Comparison of ENCODE assay signal across 24 mouse cellular contexts in genomic region chr3:83609095-83609770, GRCm38 (mm10).
DNase-seq lines count a peak whose midpoint lies in the region; ATAC-seq and TF ChIP-seq lines count a peak whose summit lies in the region.
"Had no signal": no experiment of that assay in that cellular context is flagged by ENCODE, and none has a peak within 500 bp of the region (broad histone marks: within the 10 kb centered on the region; RNA-seq: fewer than 3 reads in every experiment).

No protein-coding gene starts in this region.

- TF ChIP-seq CTCF in heart, adult 2 months (IDR thresholded peaks at IDR 0.05) = no peak

- 66% methylated on average over 8 of the region's 8 CpGs for WGBS in heart, embryonic 13.5 days
- 72% methylated on average over 8 of the region's 8 CpGs for WGBS in heart, adult 2 months
- WGBS in kidney, embryonic 16.5 days = 21% methylated on average over 8 of the region's 8 CpGs
- WGBS in limb, embryonic 14.5 days = 25% methylated on average over 8 of the region's 8 CpGs

- H3K4me2 ChIP-seq in heart, embryonic 13.5 days = no peak overlapping the region
- no peak overlapping the region for H3K4me2 ChIP-seq in kidney, embryonic 16.5 days (replicated peaks; ENCODE audit: low read depth, low read length)
- no peak overlapping the region for H3K4me2 ChIP-seq in limb, embryonic 14.5 days (replicated peaks; ENCODE audit: low read depth, low read length, severe bottlenecking)
- H3K4me2 ChIP-seq: forebrain, embryonic 15.5 days; hindbrain, embryonic 13.5 days; lung, embryonic 15.5 days; midbrain, embryonic 12.5 days; neural tube, embryonic 13.5 days had no signal

- intact Hi-C loops in heart, adult 2 months (cut with DNase I) = loop anchor here (10.0 kb wide), 1 partner anchor 324 kb away; no protein-coding TSS in a partner anchor

- no peak for ATAC-seq in heart, embryonic 13.5 days (ENCODE audit: extremely low read depth, insufficient number of reproducible peaks, low FRiP score, low TSS enrichment)
- peak; percentile 80 for ATAC-seq in kidney, embryonic 16.5 days (ENCODE audit: low FRiP score, low TSS enrichment)
- peak; percentile 85 for ATAC-seq in limb, embryonic 14.5 days (ENCODE audit: low FRiP score, low read depth)
- ATAC-seq: forebrain, embryonic 15.5 days; inflammation-experienced regulatory T-cells, adult 6 months had no signal

- TF ChIP-seq POLR2A in heart, adult 2 months (IDR thresholded peaks at IDR 0.05; ENCODE audit: insufficient read depth, low read depth, low read length) = no peak
- no peak for TF ChIP-seq POLR2A in limb, embryonic 14.5 days (IDR thresholded peaks at IDR 0.05; ENCODE audit: borderline replicate concordance, extremely low read depth, insufficient read depth, insufficient read length)

- TF ChIP-seq EP300 in heart, adult 2 months (IDR thresholded peaks at IDR 0.05; ENCODE audit: insufficient read depth, low read depth, low read length) = no peak

- no peaks in the 10 kb centered on the region for H3K36me3 ChIP-seq in heart, embryonic 13.5 days
- H3K36me3 ChIP-seq in heart, adult 2 months (ENCODE audit: control insufficient read depth, insufficient read depth, low read length) = no peaks in the 10 kb centered on the region
- no peaks in the 10 kb centered on the region for H3K36me3 ChIP-seq in kidney, embryonic 16.5 days (ENCODE audit: insufficient read depth, low read length)
- no peaks in the 10 kb centered on the region for H3K36me3 ChIP-seq in limb, embryonic 14.5 days (ENCODE audit: control insufficient read depth, insufficient read depth, low read length)
- H3K36me3 ChIP-seq: forebrain, embryonic 15.5 days; hindbrain, embryonic 13.5 days; lung, embryonic 15.5 days; midbrain, embryonic 12.5 days; neural tube, embryonic 13.5 days had no signal

- H3K9ac ChIP-seq in heart, embryonic 13.5 days = no peak overlapping the region
- no peak overlapping the region for H3K9ac ChIP-seq in heart, adult 2 months (ENCODE audit: low read depth, low read length)
- H3K9ac ChIP-seq in kidney, embryonic 16.5 days (replicated peaks; ENCODE audit: low read length) = no peak overlapping the region
- no peak overlapping the region for H3K9ac ChIP-seq in limb, embryonic 14.5 days (ENCODE audit: low read depth, low read length, severe bottlenecking)
- H3K9ac ChIP-seq: forebrain, embryonic 15.5 days; hindbrain, embryonic 13.5 days; liver, embryonic 14.5 days; lung, embryonic 15.5 days; midbrain, embryonic 12.5 days; neural tube, embryonic 13.5 days had no signal

- H3K9me3 ChIP-seq in heart, embryonic 13.5 days = no peaks in the 10 kb centered on the region
- H3K9me3 ChIP-seq in kidney, embryonic 16.5 days (ENCODE audit: low read length) = no peaks in the 10 kb centered on the region
- no peaks in the 10 kb centered on the region for H3K9me3 ChIP-seq in limb, embryonic 14.5 days (ENCODE audit: control insufficient read depth, low read length)
- H3K9me3 ChIP-seq: forebrain, embryonic 15.5 days; hindbrain, embryonic 13.5 days; lung, embryonic 15.5 days; midbrain, embryonic 12.5 days; neural tube, embryonic 13.5 days had no signal

- DNase-seq in heart, adult 2 months = no peak
- no peak for DNase-seq in kidney, adult 9 months
- DNase-seq in kidney, postnatal 10 days = peak; percentile 11
- DNase-seq in limb, embryonic 14.5 days (ENCODE audit: low spot score) = peak; percentile 10
- no peak for DNase-seq in gastrocnemius, adult 18-20 months (ENCODE audit: low spot score)
- no peak for DNase-seq in adrenal gland, adult (ENCODE audit: inconsistent age in 2 of 2, low spot score in 1 of 2)
- DNase-seq: adrenal gland, postnatal 36 days; cerebellum, adult 11-12 months; cerebellum, postnatal 25 days; heart, postnatal 14 days; thymus, postnatal 14 days had no signal

- no peak overlapping the region for H3K4me3 ChIP-seq in heart, embryonic 13.5 days
- no peak overlapping the region for H3K4me3 ChIP-seq in heart, adult 2 months
- no peak overlapping the region for H3K4me3 ChIP-seq in kidney, embryonic 16.5 days (ENCODE audit: low read length)
- no peak overlapping the region for H3K4me3 ChIP-seq in limb, embryonic 14.5 days (replicated peaks; ENCODE audit: low read length)
- H3K4me3 ChIP-seq: erythroblast, embryonic 14.5 days; forebrain, embryonic 15.5 days; hindbrain, embryonic 13.5 days; layer of hippocampus, adult 2 months; lung, embryonic 15.5 days; midbrain, embryonic 12.5 days; neural tube, embryonic 13.5 days had no signal

- H3K79me2 ChIP-seq in heart, adult 2 months (replicated peaks; ENCODE audit: control insufficient read depth, insufficient read depth, low read length) = no peaks in the 10 kb centered on the region

- peak overlapping the region; percentile 67 for H3K27ac ChIP-seq in heart, embryonic 13.5 days (replicated peaks)
- no peak overlapping the region for H3K27ac ChIP-seq in heart, adult 2 months
- H3K27ac ChIP-seq in kidney, embryonic 16.5 days (ENCODE audit: low read length) = peak overlapping the region; percentile 50; the same call in 1 of the 2 replicates
- H3K27ac ChIP-seq in limb, embryonic 14.5 days (replicated peaks; ENCODE audit: low read depth, low read length) = 0 out of 2 replicates have a peak overlapping the region, but pooled peaks have one; percentile 40
- H3K27ac ChIP-seq: forebrain, embryonic 15.5 days; hindbrain, embryonic 13.5 days; layer of hippocampus, adult 2 months; liver, embryonic 14.5 days; lung, embryonic 15.5 days; macrophage; midbrain, embryonic 12.5 days; neural tube, embryonic 13.5 days had no signal

- no peaks in the 10 kb centered on the region for H3K4me1 ChIP-seq in heart, embryonic 13.5 days
- no peaks in the 10 kb centered on the region for H3K4me1 ChIP-seq in heart, adult 2 months (ENCODE audit: control insufficient read depth, insufficient read depth, low read length)
- H3K4me1 ChIP-seq in kidney, embryonic 16.5 days (ENCODE audit: insufficient read depth, low read length) = peaks cover 11% of the 10 kb centered on the region
- H3K4me1 ChIP-seq in limb, embryonic 14.5 days (ENCODE audit: control insufficient read depth, insufficient read depth, low read length) = peaks cover 19% of the 10 kb centered on the region; the same call in 1 of the 2 replicates
- H3K4me1 ChIP-seq: forebrain, embryonic 15.5 days; hindbrain, embryonic 13.5 days; lung, embryonic 15.5 days had no signal

- H3K27me3 ChIP-seq in heart, embryonic 13.5 days (replicated peaks) = no peaks in the 10 kb centered on the region
- H3K27me3 ChIP-seq in heart, adult 2 months (ENCODE audit: control insufficient read depth, insufficient read depth, low read length) = no peaks in the 10 kb centered on the region
- no peaks in the 10 kb centered on the region for H3K27me3 ChIP-seq in kidney, embryonic 16.5 days (ENCODE audit: insufficient read depth, low read length)
- H3K27me3 ChIP-seq in limb, embryonic 14.5 days (ENCODE audit: control insufficient read depth, insufficient read depth, low read length) = no peaks in the 10 kb centered on the region
- H3K27me3 ChIP-seq: CH12.LX; forebrain, embryonic 15.5 days; hindbrain, embryonic 13.5 days; lung, embryonic 15.5 days; midbrain, embryonic 12.5 days; neural tube, embryonic 13.5 days had no signal

Comparison
In these comparisons a context has a peak if more than half of its experiments do, and no peak if none do; other contexts are left out.
1. DNase-seq: peak in kidney, postnatal 10 days (single experiment) and limb, embryonic 14.5 days (single experiment); none in heart, adult 2 months (0 of 2), kidney, adult 9 months (single experiment), gastrocnemius, adult 18-20 months (single experiment) and adrenal gland, adult (0 of 2).